Mouse (Mus musculus) spleen, adult 2 months (tissue): Measurements from ENCODE around the gene 4930539E08Rik.

Experiments used
- CTCF ChIP-seq: fragments of 200-500 bp; IDR thresholded peaks from 2 replicates; pipeline ENCODE4 v1.5.1; 2011; ENCODE audit warnings: mild to moderate bottlenecking, inconsistent platforms; ENCODE audit not compliant: insufficient read depth, insufficient read length, insufficient replicate concordance; ENCODE audit errors: extremely low read depth
- POLR2A ChIP-seq: fragments of 200-500 bp; IDR thresholded peaks from 2 replicates; pipeline ENCODE4 v1.6.1; 2011; ENCODE audit warnings: low read depth, low read length, inconsistent platforms

DNA sequence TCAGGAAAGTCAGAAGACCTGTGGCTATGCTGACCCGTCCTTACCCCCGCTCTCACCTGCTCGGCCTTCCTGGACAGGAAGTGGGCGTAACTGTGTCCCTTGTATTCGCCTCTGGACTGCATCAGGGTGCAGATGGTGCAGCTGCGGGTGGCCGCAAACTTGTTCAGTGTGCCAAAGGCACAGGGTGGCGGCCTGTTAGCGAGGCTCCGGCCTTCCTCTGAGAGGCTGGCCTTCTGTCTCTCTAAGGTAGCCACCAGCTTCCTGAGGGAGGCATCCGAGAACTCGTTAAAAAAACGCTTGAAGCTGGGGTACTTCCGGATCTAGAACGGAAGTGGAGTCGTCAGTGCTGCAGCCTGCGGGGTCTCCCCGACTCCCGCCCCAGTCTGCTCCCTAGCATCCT lies 15.7 kb downstream of the 4930539E08Rik start:
- TF ChIP-seq CTCF (no peak), POLR2A (no peak)
